Mouse (Mus musculus): ENCODE measurements around the gene Lbx2. TPM values are rescaled to one million over a fixed set of nuclear protein-coding genes. Genes with fewer than 3 reads are reported as not detected.

Gene Lbx2
- polyA plus RNA-seq, 1 experiment from 2014 or later, result not detected

DNA sequence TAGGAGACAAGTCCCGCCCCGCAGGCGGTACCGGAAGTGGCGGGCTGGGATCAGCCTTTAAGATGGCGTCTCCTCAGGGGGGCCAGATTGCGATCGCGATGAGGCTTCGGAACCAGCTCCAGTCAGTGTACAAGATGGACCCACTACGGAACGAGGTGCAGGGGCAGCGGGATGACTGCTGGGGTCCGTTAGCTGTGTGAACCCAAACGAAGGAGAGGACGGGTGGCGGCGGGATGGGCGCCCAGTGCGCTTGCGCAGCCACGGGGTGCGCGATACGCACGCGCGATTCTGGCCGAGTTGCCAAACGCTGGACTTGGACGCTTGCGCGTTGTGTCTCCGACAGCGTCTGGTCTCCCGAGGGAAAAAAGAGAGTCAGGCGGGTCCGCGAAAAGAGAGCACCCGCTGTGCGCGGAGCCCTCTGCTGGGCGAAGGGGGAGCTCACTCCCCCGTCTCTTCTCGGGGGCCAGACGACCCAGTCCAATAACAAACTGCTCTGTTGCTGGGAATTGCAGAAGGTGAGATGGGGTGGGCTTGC, 7.8 kb upstream of the Lbx2 start:
- H3K27me3 ChIP-seq (replicated peaks), result peaks cover 47% of the 10 kb centered on the region
- peaks cover 26% of the 10 kb centered on the region for H3K4me1 ChIP-seq
- H3K36me3 ChIP-seq (replicated peaks), result 0 out of 2 replicates have a peak, but pooled peaks cover 9% of the 10 kb centered on the region
- peak overlapping the region; percentile 95 for H3K4me2 ChIP-seq
- H3K9ac ChIP-seq, result peak overlapping the region; percentile 88
- peak overlapping the region; percentile 92 for H3K4me3 ChIP-seq
- peak; percentile 91 for ATAC-seq (replicated peaks)
- H3K27ac ChIP-seq, result peak overlapping the region; percentile 95
- H3K9me3 ChIP-seq, result no peaks in the 10 kb centered on the region
- 0% methylated on average over 46 of the region's 46 CpGs for WGBS

DNA sequence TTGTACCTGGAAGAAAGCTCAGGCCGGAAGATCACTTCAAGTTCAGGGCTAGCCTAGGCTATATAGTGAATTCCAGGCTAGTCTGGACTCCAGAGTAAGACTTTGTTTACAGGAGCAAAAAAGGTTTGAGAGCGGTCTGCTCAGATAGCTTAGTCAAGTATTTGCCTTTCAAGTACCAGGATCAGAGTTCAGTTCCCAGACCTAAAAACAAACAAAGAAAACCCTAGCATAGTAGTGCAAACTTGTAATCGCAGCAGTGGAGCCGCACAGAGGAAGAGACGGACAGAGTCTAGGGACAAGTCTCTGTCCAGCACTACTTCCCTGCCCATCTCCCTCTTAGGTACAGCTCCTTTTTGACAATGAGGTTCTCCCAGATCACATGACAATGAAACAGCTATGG, 6.0 kb upstream of the Lbx2 start:
- no peak for ATAC-seq (replicated peaks)
- no peak overlapping the region for H3K9ac ChIP-seq
- no peak overlapping the region for H3K27ac ChIP-seq
- H3K27me3 ChIP-seq (replicated peaks), result peaks cover 47% of the 10 kb centered on the region
- H3K4me1 ChIP-seq, result peaks cover 29% of the 10 kb centered on the region
- H3K9me3 ChIP-seq, result no peaks in the 10 kb centered on the region
- 92% methylated on average over 5 of the region's 5 CpGs for WGBS
- H3K4me2 ChIP-seq, result no peak overlapping the region
- H3K36me3 ChIP-seq (replicated peaks), result 0 out of 2 replicates have a peak, but pooled peaks cover 9% of the 10 kb centered on the region
- no peak overlapping the region for H3K4me3 ChIP-seq

- no peak for ATAC-seq (replicated peaks)
- Histone ChIP-seq H3K27ac (no peak overlapping the region), H3K9ac (no peak overlapping the region), H3K4me3 (no peak overlapping the region), H3K9me3 (no peaks in the 10 kb centered on the region), H3K27me3 (replicated peaks) (peaks cover 66% of the 10 kb centered on the region), H3K4me1 (peaks cover 30% of the 10 kb centered on the region), H3K4me2 (no peak overlapping the region), H3K36me3 (replicated peaks) (0 out of 2 replicates have a peak, but pooled peaks cover 9% of the 10 kb centered on the region)
- WGBS, result 12% methylated on average over 5 of the region's 5 CpGs
Observed at GRCm38 (mm10) chr6:83083497-83083896, 2.7 kb upstream of the Lbx2 start.

DNA sequence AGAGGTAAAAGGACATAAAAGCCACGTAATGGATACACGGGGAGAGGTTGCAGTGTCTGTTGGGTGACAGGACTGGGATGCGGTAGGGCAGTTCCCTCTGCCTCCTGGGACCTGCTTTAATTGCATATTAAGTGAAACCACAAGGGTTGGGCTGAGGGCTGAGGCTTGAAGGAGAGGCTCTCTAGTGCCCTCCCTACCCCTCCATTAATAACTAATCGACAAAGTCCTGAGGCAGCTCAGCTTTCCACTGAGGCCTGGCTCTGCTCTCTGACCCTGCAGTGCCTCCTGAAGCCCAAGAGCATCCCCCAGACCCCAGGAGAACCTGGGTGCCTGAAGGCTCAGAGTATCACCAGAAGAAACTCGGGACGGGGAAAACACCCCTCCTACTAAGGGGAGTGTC, 1.7 kb upstream of the Lbx2 start:
- Histone ChIP-seq H3K4me3 (no peak overlapping the region), H3K9ac (no peak overlapping the region), H3K27me3 (replicated peaks) (peaks cover 74% of the 10 kb centered on the region), H3K36me3 (replicated peaks) (0 out of 2 replicates have a peak, but pooled peaks cover 9% of the 10 kb centered on the region), H3K27ac (no peak overlapping the region), H3K9me3 (no peaks in the 10 kb centered on the region), H3K4me2 (no peak overlapping the region), H3K4me1 (peaks cover 23% of the 10 kb centered on the region)
- WGBS, result 4% methylated on average over 6 of the region's 6 CpGs
- no peak for ATAC-seq (replicated peaks)

- no peak overlapping the region for H3K9ac ChIP-seq
- 1% methylated on average over 47 of the region's 47 CpGs for WGBS
- 0 out of 2 replicates have a peak overlapping the region, but pooled peaks have one; percentile 1 for H3K4me3 ChIP-seq
Observed at GRCm38 (mm10) chr6:83087205-83087925, 1.2 kb downstream of the Lbx2 start.

DNA sequence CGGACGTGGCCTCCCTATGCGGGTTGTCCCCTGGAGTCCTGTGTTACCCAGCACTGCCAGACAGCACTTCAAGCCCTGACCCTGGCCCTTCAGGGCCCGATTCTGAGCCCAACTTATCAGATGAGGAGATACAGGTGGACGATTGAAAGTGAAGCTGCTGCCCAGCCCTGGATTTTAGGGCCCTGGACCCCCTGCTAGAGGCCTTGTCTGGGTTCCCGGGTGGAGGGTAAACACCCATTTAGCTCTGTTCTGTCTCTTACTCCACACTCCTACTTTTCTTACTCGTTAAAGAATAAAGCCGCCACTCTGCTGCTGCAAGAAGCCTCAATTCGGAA, 1.7 kb downstream of the Lbx2 start:
- H3K9ac ChIP-seq, result no peak overlapping the region

More at GRCm38 (mm10) chr6:83087205-83087925, 1.2 kb downstream of the Lbx2 start:
- H3K9me3 ChIP-seq, result no peaks in the 10 kb centered on the region
- no peak for ATAC-seq (replicated peaks)
- H3K27me3 ChIP-seq (replicated peaks), result peaks cover 84% of the 10 kb centered on the region
- no peak overlapping the region for H3K27ac ChIP-seq
- H3K4me2 ChIP-seq, result peak overlapping the region; percentile 13; the same call in 1 of the 2 replicates
- H3K36me3 ChIP-seq (replicated peaks), result no peaks in the 10 kb centered on the region
- H3K4me1 ChIP-seq, result peaks cover 14% of the 10 kb centered on the region; the same call in 1 of the 2 replicates

DNA sequence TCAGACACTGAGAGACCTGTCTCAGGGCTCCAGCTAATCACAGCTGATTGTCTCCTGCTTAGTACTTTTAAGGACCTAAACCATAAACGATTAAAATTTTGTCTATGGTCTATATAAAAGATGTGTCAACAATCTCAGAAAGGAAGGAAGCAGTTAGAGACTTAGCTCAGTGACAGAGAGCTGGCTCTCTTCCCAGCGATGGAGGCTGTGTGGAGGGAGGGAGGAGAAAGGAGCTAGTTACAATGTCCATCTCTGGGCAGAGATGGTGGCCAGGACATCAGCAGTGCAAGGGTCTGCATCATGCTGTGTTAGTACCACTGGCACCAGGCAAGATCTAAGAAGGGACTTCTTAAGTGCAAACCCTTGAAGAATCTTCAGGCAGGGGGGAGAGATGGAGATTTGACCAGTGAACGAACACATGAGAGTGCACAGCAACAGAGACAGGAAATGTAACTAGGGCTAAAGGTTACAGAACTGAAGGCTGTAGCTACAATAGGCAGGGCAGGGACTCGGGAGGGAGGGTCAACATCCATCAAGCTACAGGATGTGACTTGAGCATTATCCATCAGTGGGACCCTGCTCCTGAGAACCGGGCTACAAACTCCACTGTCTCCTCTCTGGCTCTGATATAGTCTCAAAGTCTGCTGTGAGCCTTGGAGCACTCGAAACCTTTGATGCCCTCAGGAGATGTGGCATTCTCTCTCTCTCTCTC, 6.4 kb downstream of the Lbx2 start:
- Histone ChIP-seq H3K27me3 (replicated peaks) (peaks cover 40% of the 10 kb centered on the region), H3K9me3 (no peaks in the 10 kb centered on the region), H3K9ac (no peak overlapping the region), H3K27ac (no peak overlapping the region), H3K36me3 (replicated peaks) (no peaks in the 10 kb centered on the region), H3K4me3 (no peak overlapping the region), H3K4me2 (no peak overlapping the region), H3K4me1 (peaks cover 2% of the 10 kb centered on the region; the same call in 1 of the 2 replicates)
- no peak for ATAC-seq (replicated peaks)
- WGBS, result 45% methylated on average over 6 of the region's 6 CpGs

More for the DNA sequence above, 1.7 kb downstream of the Lbx2 start:
- H3K4me3 ChIP-seq, result 0 out of 2 replicates have a peak overlapping the region, but pooled peaks have one; percentile 1
- H3K4me2 ChIP-seq, result no peak overlapping the region; the same call in 1 of the 2 replicates
- H3K27me3 ChIP-seq (replicated peaks), result peaks cover 83% of the 10 kb centered on the region
- no peaks in the 10 kb centered on the region for H3K36me3 ChIP-seq (replicated peaks)
- H3K4me1 ChIP-seq, result peaks cover 14% of the 10 kb centered on the region; the same call in 1 of the 2 replicates
- 4% methylated on average over 9 of the region's 9 CpGs for WGBS
- ATAC-seq (replicated peaks), result no peak
- H3K9me3 ChIP-seq, result no peaks in the 10 kb centered on the region
- no peak overlapping the region for H3K27ac ChIP-seq

DNA sequence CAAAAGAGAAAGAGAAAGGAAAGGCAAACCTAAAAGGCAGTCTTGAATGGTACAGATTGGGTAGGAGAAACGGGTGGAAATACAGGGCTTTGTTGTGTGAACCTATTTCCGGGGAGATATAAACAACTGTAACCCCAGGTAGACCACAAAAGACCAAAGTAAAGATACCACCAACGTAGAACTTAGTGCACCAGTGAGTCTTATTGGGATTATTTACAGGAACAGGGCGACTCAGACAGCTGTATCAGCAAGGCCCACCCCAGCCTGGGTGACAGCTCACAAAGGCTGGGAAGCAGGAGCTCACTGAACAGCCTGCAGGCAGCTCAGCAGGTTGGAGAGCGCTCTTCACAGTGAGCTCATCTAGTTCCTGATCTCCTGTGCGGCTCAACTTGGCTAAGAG, 9.8 kb downstream of the Lbx2 start:
- WGBS, result 39% methylated on average over 6 of the region's 6 CpGs
- H3K27ac ChIP-seq, result no peak overlapping the region

DNA sequence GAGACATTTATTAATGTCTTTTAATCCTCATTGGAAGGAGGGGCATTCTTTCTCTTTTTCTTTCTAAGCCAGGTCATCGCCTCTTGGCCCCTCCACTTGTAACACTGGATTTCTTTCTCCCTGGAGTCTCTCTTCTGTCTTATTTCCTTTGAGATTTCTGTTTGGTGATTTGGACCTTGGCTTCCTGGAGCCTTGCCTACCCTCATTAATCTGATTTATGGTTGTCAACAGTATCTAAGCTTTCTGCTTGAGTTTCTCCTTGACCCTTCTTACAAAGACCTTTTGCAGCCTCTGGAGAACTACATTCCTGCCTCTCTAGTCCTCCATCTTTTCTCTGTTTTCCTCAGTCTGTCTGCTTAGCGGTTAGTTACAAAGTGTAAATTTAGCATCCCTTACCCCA, 12.2 kb downstream of the Lbx2 start:
- ATAC-seq (replicated peaks), result no peak
- H3K9ac ChIP-seq, result no peak overlapping the region
- 71% methylated on average over 2 of the region's 2 CpGs for WGBS

More for the DNA sequence above, 9.8 kb downstream of the Lbx2 start:
- H3K27me3 ChIP-seq (replicated peaks), result peaks cover 8% of the 10 kb centered on the region
- H3K4me3 ChIP-seq, result no peak overlapping the region
- H3K4me1 ChIP-seq, result peaks cover 3% of the 10 kb centered on the region; the same call in 1 of the 2 replicates
- H3K4me2 ChIP-seq, result no peak overlapping the region
- H3K9me3 ChIP-seq, result no peaks in the 10 kb centered on the region
- H3K36me3 ChIP-seq (replicated peaks), result no peaks in the 10 kb centered on the region
- H3K9ac ChIP-seq, result no peak overlapping the region
- no peak for ATAC-seq (replicated peaks)

DNA sequence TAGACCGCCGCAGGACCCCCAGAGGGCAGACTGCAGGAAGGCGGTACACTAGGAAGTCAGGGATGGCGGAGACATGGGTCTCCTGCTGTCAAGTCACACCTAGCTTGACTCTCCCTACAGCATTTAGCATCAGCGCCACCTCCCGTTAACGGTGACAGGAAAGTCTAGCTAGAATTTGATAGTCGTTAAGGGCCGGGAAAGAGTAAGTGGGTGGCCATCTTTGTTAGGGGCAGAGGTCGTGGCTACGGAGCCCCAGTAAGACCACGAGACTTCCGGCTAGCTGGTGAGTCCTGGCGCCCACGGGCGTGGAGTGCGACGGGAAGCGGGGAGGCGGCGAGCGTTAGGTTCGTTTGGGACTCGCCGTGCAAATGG, 15.1 kb downstream of the Lbx2 start, which contains the start of the genes Ccdc142 and Gm42688:
TSS of gene Ccdc142 (plus strand) at position 286 of the 372 bp plus-strand sequence.
TSS of gene Gm42688 (plus strand) at position 302 of the 372 bp plus-strand sequence.
- peak; percentile 92 for ATAC-seq (replicated peaks)
- peak within 1 kb of the TSS; percentile 88 for H3K27ac ChIP-seq
- WGBS, result under 1% methylated on average over 25 of the region's 25 CpGs

More for the DNA sequence above, 12.2 kb downstream of the Lbx2 start:
- H3K36me3 ChIP-seq (replicated peaks), result no peaks in the 10 kb centered on the region
- no peak overlapping the region for H3K4me3 ChIP-seq
- H3K4me1 ChIP-seq, result peaks cover 18% of the 10 kb centered on the region
- no peak overlapping the region for H3K4me2 ChIP-seq
- H3K27ac ChIP-seq, result no peak overlapping the region
- no peaks in the 10 kb centered on the region; the same call in 1 of the 2 replicates for H3K27me3 ChIP-seq (replicated peaks)
- H3K9me3 ChIP-seq, result no peaks in the 10 kb centered on the region

DNA sequence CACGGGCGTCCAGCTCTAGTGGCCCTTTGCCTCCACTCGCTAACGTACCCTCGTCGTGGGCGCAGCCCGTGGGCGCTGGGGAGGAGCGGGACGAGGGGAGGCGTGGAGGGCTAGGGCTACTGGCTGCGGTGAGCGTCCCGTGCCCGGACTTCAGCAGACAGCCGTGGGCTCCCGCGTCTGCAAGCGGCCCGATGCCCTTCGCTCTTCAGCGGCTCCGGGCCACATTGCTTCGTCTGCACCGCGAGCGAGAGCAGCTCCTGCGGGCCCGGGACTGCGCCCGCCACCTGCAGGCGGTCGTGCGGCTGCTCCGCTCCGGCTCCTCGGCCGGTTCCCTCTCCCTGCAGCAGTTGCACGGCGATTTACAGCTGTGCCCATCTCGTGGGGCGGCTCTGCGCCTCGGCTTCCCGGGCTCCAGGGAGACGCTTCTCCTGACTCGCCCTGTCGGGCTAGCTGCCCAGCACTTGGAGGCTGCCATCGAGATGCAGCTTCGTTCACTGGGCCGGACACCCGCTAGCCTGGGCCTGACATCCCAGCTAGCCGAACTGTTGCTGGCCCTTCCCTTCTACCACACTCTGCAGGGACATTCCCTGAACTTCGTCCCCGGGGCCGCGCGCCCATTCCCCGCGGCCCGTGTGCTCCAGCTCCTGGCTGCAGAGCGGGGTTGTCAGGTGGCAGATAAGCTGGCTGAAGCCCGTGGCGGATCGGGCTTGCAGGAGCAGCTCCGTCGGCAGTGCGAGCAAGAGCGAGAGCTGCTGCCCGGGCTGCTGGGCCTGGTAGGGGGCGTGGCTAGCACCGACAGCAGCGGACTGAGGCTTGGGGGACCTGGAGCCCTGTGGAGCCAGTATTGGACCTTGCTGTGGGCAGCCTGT, 15.8 kb downstream of the Lbx2 start:
- H3K9me3 ChIP-seq, result no peaks in the 10 kb centered on the region
- H3K36me3 ChIP-seq (replicated peaks), result 0 out of 2 replicates have a peak, but pooled peaks cover 2% of the 10 kb centered on the region
- ATAC-seq (replicated peaks), result peak; percentile 82
- H3K9ac ChIP-seq, result peak overlapping the region; percentile 70
- H3K4me1 ChIP-seq, result peaks cover 21% of the 10 kb centered on the region
- WGBS, result under 1% methylated on average over 64 of the region's 74 CpGs
- H3K27me3 ChIP-seq (replicated peaks), result no peaks in the 10 kb centered on the region
- peak overlapping the region; percentile 93 for H3K4me2 ChIP-seq
- peak overlapping the region; percentile 88 for H3K27ac ChIP-seq
- peak overlapping the region; percentile 69 for H3K4me3 ChIP-seq

More for the DNA sequence above, 15.1 kb downstream of the Lbx2 start, which contains the start of the genes Ccdc142 and Gm42688:
- no peaks in the 10 kb centered on the region for H3K9me3 ChIP-seq
- peak within 1 kb of the TSS; percentile 70 for H3K9ac ChIP-seq
- no peaks in the 10 kb centered on the region for H3K27me3 ChIP-seq (replicated peaks)
- H3K36me3 ChIP-seq (replicated peaks), result 0 out of 2 replicates have a peak, but pooled peaks cover 2% of the 10 kb centered on the region
- H3K4me1 ChIP-seq, result peaks cover 21% of the 10 kb centered on the region
- H3K4me3 ChIP-seq, result peak within 1 kb of the TSS; percentile 69
- H3K4me2 ChIP-seq, result peak within 1 kb of the TSS; percentile 93

Data from midbrain, embryonic 15.5 days (tissue).